Mouse (Mus musculus) right cerebral cortex, postnatal 10 days (tissue): ENCODE measurements around the gene Tfap2a.
A peak's percentile ranks its signal among the peaks of the same experiment; 100 is the strongest.

Source experiments
- DNase-seq, 2 experiments: peaks; one replicate each; pipeline ENCODE4 v3.0.0; 2021; ENCODE audit warnings: low spot score in 2 of 2

Gene Tfap2a

GRCm38 (mm10) chr13:40738196-40738880 is at the start of gene Tfap2a:
Gene Tfap2a, minus strand, starts transcription at chr13:40738376.
- no peak for DNase-seq

- no peak for DNase-seq
Observed at GRCm38 (mm10) chr13:40784202-40784771, 46.1 kb upstream of the Tfap2a start.

GRCm38 (mm10) chr13:40757995-40758394 is 19.8 kb upstream of the Tfap2a start:
- no peak for DNase-seq

GRCm38 (mm10) chr13:40756356-40756755 is 18.2 kb upstream of the Tfap2a start:
- DNase-seq = no peak

- DNase-seq = no peak
Observed at GRCm38 (mm10) chr13:40754091-40754490, 15.9 kb upstream of the Tfap2a start.

- DNase-seq = no peak
Observed at GRCm38 (mm10) chr13:40751889-40752288, 13.7 kb upstream of the Tfap2a start.

- no peak for DNase-seq
Observed at GRCm38 (mm10) chr13:40749603-40749905, 11.4 kb upstream of the Tfap2a start.

- DNase-seq = peak in 1 of 2 experiments; percentile 31
Observed at GRCm38 (mm10) chr13:40748785-40749602, 10.8 kb upstream of the Tfap2a start.

GRCm38 (mm10) chr13:40744111-40744805 is 6.1 kb upstream of the Tfap2a start:
- no peak for DNase-seq

- DNase-seq = no peak
Observed at GRCm38 (mm10) chr13:40743221-40743620, 5.0 kb upstream of the Tfap2a start.

GRCm38 (mm10) chr13:40741841-40742550 is 3.8 kb upstream of the Tfap2a start:
- no peak for DNase-seq

GRCm38 (mm10) chr13:40741436-40741835 is 3.3 kb upstream of the Tfap2a start:
- no peak for DNase-seq

- no peak for DNase-seq
Observed at GRCm38 (mm10) chr13:40740727-40741360, 2.7 kb upstream of the Tfap2a start.

- no peak for DNase-seq
Observed at GRCm38 (mm10) chr13:40739901-40740300, 1.7 kb upstream of the Tfap2a start.

GRCm38 (mm10) chr13:40739121-40739650 is 1.0 kb upstream of the Tfap2a start:
- no peak for DNase-seq

GRCm38 (mm10) chr13:40737761-40738160 is 415 bp downstream of the Tfap2a start:
- no peak for DNase-seq

GRCm38 (mm10) chr13:40737099-40737498 is 1.1 kb downstream of the Tfap2a start:
- no peak for DNase-seq

GRCm38 (mm10) chr13:40736107-40736780 is 1.9 kb downstream of the Tfap2a start:
- DNase-seq = no peak

- no peak for DNase-seq
Observed at GRCm38 (mm10) chr13:40735416-40736106, 2.6 kb downstream of the Tfap2a start.
